Mouse (Mus musculus) forebrain, embryonic 16.5 days (tissue): ENCODE data around the gene Ddx59. TPM values are rescaled to one million over a fixed set of nuclear protein-coding genes. Genes with fewer than 3 reads are reported as not detected.

Experiments
- ATAC-seq: fragments of 200-750 bp; cut with Nextera tagmentation; 2 replicates; pipeline ENCODE4 v1.8.0; 2017; ENCODE audit warnings: mild to moderate bottlenecking, moderate library complexity
- H3K27ac ChIP-seq: fragments of 300-500 bp; sonication (generic); 2 replicates; pipeline ENCODE4 v1.5.1; 2014; ENCODE audit warnings: low read length, control low read depth
- H3K27me3 ChIP-seq: fragments of 300-500 bp; sonication (generic); replicated peaks from 2 replicates; pipeline ENCODE4 v1.6.1; 2014; ENCODE audit warnings: low read length; ENCODE audit not compliant: control insufficient read depth, insufficient read depth
- H3K36me3 ChIP-seq: fragments of 300-500 bp; sonication (generic); 2 replicates; pipeline ENCODE4 v1.6.1; 2014; ENCODE audit not compliant: control insufficient read depth, insufficient read depth
- H3K4me1 ChIP-seq: fragments of 300-500 bp; sonication (generic); replicated peaks from 2 replicates; pipeline ENCODE4 v1.6.1; 2014; ENCODE audit warnings: low read length; ENCODE audit not compliant: control insufficient read depth, insufficient read depth
- H3K4me2 ChIP-seq: fragments of 300-500 bp; sonication (generic); 2 replicates; pipeline ENCODE4 v1.6.1; 2014; ENCODE audit warnings: mild to moderate bottlenecking, low read length, control low read depth
- H3K4me3 ChIP-seq: fragments of 300-500 bp; sonication (generic); replicated peaks from 2 replicates; pipeline ENCODE4 v1.5.1; 2014; ENCODE audit warnings: mild to moderate bottlenecking, low read length, control low read depth
- H3K9ac ChIP-seq: fragments of 300-500 bp; sonication (generic); replicated peaks from 2 replicates; pipeline ENCODE4 v1.6.1; 2014; ENCODE audit warnings: low read depth, low read length, control low read depth
- H3K9me3 ChIP-seq: fragments of 300-500 bp; sonication (generic); 2 replicates; pipeline ENCODE4 v1.6.1; 2016; ENCODE audit warnings: low read length; ENCODE audit not compliant: control insufficient read depth
- WGBS: fragments of 180-500 bp; shearing (Covaris S2); extraction: QIAGEN DNeasy Blood & Tissue Kit; methylation state at CpG from one replicate; pipeline ENCODE4 v1.1.7; 2014; 5-methylcytosine and 5-hydroxymethylcytosine counted together
- polyA plus RNA-seq: library from polyadenylated mRNA; unstranded; fragments of >200 nt; fragmentation: Nextera tagmentation; extraction: Ambion mirVana; gene quantifications from 2 replicates; pipeline ENCODE4 v1.2.1, GENCODE M21; 2015

The Ddx59 gene
- 17.2 and 19.0 TPM in 2 replicates for polyA plus RNA-seq

DNA sequence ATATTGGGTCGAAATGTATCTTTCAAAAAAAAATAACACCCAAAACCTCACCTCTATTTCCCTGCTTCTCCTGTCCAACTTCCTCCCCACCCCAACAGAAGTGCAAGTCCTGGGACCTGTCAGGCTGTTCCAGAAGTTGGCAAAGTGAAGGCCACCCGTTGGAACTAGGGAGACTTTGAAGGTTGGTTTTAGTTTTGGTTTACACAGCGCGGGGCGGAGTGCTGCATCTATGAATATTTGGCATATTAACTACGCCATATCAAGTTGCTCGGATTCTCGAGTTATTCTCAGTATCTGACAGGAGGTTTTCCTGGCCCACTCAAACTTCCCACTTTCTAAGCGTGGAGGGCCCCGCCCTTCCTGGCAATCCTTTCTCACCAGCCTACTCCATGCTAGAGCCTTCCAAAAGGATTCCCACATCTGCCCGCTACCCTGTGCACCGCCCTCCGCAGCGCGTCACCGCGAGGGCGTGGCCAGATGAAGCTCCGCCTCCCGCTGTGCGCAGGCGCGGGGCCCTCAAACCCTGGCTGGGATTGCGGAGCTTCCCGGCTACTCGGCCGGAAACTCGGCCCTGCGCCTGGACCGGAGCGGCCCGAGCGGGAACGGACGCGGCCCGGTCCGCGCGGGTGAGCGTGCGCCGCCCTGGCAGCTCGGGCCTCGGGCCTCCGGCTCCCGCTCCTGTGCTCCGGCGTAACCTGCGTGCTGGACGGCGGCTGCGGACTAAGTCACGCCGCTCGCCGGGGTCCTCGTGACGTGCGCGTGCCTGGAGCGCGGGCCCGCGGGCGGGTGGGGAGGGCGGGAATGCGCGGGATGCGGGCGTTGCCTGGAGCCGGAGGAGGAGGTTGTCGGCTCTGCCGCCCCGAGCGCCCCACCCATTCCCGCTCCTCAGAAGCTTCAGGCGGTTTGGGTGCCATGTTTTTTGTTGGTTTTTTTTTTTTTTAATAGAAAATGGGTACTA, at the start of gene Ddx59:
Ddx59 (plus strand) TSS at position 474 of the 958 bp plus-strand sequence.
- no peaks in the 10 kb centered on the region for H3K9me3 ChIP-seq
- H3K4me3 ChIP-seq = peak within 1 kb of the TSS; percentile 88
- peak within 1 kb of the TSS; percentile 62 for H3K4me2 ChIP-seq
- WGBS = 3% methylated on average over 72 of the region's 78 CpGs
- H3K9ac ChIP-seq = peak within 1 kb of the TSS; percentile 89
- H3K4me1 ChIP-seq = peaks cover 6% of the 10 kb centered on the region; the same call in 1 of the 2 replicates
- ATAC-seq = peak; percentile 98
- no peaks in the 10 kb centered on the region for H3K27me3 ChIP-seq
- peak within 1 kb of the TSS; percentile 96 for H3K27ac ChIP-seq
- H3K36me3 ChIP-seq = no peaks in the 10 kb centered on the region

- no peak overlapping the region for H3K4me3 ChIP-seq
- no peak overlapping the region for H3K27ac ChIP-seq
- no peak for ATAC-seq
- H3K4me2 ChIP-seq = no peak overlapping the region
- H3K9ac ChIP-seq = no peak overlapping the region
- H3K36me3 ChIP-seq = no peaks in the 10 kb centered on the region
- no peaks in the 10 kb centered on the region for H3K9me3 ChIP-seq
- H3K27me3 ChIP-seq = no peaks in the 10 kb centered on the region
- H3K4me1 ChIP-seq = peaks cover 18% of the 10 kb centered on the region
- 81% methylated on average over 3 of the region's 3 CpGs for WGBS
Measured at GRCm38 (mm10) chr1:136365986-136366385, 49.1 kb upstream of the Ddx59 start.

DNA sequence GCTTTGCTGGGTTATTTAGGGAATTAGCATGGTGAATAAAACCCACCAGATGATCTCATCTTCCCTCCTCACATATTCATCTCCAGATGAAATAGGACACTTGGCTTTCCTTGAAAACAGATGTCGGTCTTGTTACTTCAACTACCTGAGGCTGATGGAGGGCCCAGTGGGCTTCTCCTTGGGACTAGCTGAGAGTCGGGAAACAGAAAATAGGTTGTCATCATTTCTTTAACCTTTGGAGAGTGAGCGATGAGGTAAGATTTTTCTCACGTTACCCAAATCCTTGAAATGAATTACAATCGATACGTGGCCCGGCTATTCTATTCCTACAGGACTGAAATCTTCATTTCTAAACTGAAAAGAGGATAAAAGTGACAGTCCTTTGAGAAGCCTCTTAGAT, 35.8 kb upstream of the Ddx59 start:
- ATAC-seq = no peak
- Histone ChIP-seq H3K4me2 (no peak overlapping the region), H3K4me1 (0 out of 2 replicates have a peak, but pooled peaks cover 4% of the 10 kb centered on the region), H3K27ac (no peak overlapping the region), H3K9ac (no peak overlapping the region), H3K27me3 (no peaks in the 10 kb centered on the region), H3K36me3 (no peaks in the 10 kb centered on the region), H3K9me3 (no peaks in the 10 kb centered on the region), H3K4me3 (no peak overlapping the region)
- WGBS = 88% methylated on average over 7 of the region's 7 CpGs

DNA sequence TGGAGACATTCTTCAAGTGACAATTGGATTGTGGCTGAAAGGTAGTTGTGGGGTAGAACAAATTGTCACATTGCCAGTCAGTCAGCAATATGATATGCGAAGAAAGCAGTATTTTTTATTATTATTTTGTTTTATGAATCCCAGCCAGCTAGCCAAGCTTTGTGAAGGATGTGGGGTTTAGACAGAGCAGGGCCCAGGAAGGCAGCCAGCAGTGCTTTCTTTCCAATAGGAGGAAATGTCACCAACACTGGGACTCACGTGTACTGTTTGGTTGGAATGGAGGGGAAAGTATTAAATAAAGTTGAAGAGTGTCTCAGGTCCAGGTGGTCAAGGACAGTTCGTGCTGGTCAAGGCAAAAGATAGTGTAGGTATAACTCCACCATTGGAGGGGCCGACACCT, 34.9 kb upstream of the Ddx59 start:
- no peak for ATAC-seq
- H3K9ac ChIP-seq = no peak overlapping the region
- H3K27me3 ChIP-seq = no peaks in the 10 kb centered on the region
- no peaks in the 10 kb centered on the region for H3K9me3 ChIP-seq
- H3K27ac ChIP-seq = no peak overlapping the region
- no peak overlapping the region for H3K4me2 ChIP-seq
- 0 out of 2 replicates have a peak, but pooled peaks cover 4% of the 10 kb centered on the region for H3K4me1 ChIP-seq
- 91% methylated on average over 4 of the region's 4 CpGs for WGBS
- no peaks in the 10 kb centered on the region for H3K36me3 ChIP-seq
- no peak overlapping the region for H3K4me3 ChIP-seq

GRCm38 (mm10) chr1:136380606-136381005, 34.5 kb upstream of the Ddx59 start:
- Histone ChIP-seq H3K36me3 (no peaks in the 10 kb centered on the region), H3K4me3 (no peak overlapping the region), H3K9ac (no peak overlapping the region), H3K4me2 (no peak overlapping the region), H3K4me1 (0 out of 2 replicates have a peak, but pooled peaks cover 4% of the 10 kb centered on the region), H3K9me3 (no peaks in the 10 kb centered on the region), H3K27me3 (no peaks in the 10 kb centered on the region), H3K27ac (no peak overlapping the region)
- ATAC-seq = no peak
- WGBS = 90% methylated on average over 8 of the region's 8 CpGs

GRCm38 (mm10) chr1:136381169-136381568, 33.9 kb upstream of the Ddx59 start:
- Histone ChIP-seq H3K27ac (no peak overlapping the region), H3K4me1 (0 out of 2 replicates have a peak, but pooled peaks cover 4% of the 10 kb centered on the region), H3K27me3 (no peaks in the 10 kb centered on the region), H3K9me3 (no peaks in the 10 kb centered on the region), H3K4me3 (no peak overlapping the region), H3K36me3 (no peaks in the 10 kb centered on the region), H3K4me2 (no peak overlapping the region), H3K9ac (no peak overlapping the region)
- ATAC-seq = no peak
- WGBS = 73% methylated on average over 6 of the region's 6 CpGs

DNA sequence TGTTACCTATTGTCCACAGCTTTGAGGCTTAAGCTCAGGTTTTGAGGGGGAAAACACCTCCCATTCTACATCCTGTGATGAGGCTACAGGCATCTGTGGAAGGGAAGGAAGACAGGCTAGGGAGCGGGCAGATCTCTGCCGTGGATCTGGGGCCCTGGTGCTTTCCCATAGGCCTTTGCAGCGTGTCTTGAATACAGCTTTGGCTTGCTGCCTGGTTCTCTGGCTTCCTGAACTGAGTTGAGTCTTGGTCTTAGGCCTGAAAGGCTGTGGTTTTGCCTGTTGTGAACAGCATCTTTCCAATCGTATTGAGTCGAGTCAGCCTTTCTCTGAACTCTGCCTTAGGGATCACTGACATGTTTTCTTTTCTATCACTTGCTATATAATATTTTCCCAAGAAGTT, 33.5 kb upstream of the Ddx59 start:
- 77% methylated on average over 5 of the region's 5 CpGs for WGBS
- 0 out of 2 replicates have a peak, but pooled peaks cover 4% of the 10 kb centered on the region for H3K4me1 ChIP-seq
- H3K27me3 ChIP-seq = no peaks in the 10 kb centered on the region
- no peaks in the 10 kb centered on the region for H3K36me3 ChIP-seq
- no peak for ATAC-seq
- no peaks in the 10 kb centered on the region for H3K9me3 ChIP-seq
- no peak overlapping the region for H3K4me3 ChIP-seq
- no peak overlapping the region for H3K9ac ChIP-seq
- H3K4me2 ChIP-seq = no peak overlapping the region
- H3K27ac ChIP-seq = no peak overlapping the region

GRCm38 (mm10) chr1:136386914-136387313, 28.2 kb upstream of the Ddx59 start:
- no peaks in the 10 kb centered on the region for H3K9me3 ChIP-seq
- no peak overlapping the region for H3K4me2 ChIP-seq
- no peak overlapping the region for H3K4me3 ChIP-seq
- no peaks in the 10 kb centered on the region for H3K27me3 ChIP-seq
- H3K36me3 ChIP-seq = no peaks in the 10 kb centered on the region
- no peak for ATAC-seq
- no peak overlapping the region for H3K9ac ChIP-seq
- no peak overlapping the region for H3K27ac ChIP-seq
- WGBS = 53% methylated on average over 5 of the region's 6 CpGs
- no peaks in the 10 kb centered on the region for H3K4me1 ChIP-seq

GRCm38 (mm10) chr1:136394506-136394905, 20.6 kb upstream of the Ddx59 start:
- Histone ChIP-seq H3K9me3 (no peaks in the 10 kb centered on the region), H3K4me3 (no peak overlapping the region), H3K36me3 (no peaks in the 10 kb centered on the region), H3K9ac (no peak overlapping the region), H3K4me1 (0 out of 2 replicates have a peak, but pooled peaks cover 2% of the 10 kb centered on the region), H3K27me3 (no peaks in the 10 kb centered on the region), H3K4me2 (peak overlapping the region; percentile 24), H3K27ac (no peak overlapping the region)
- WGBS = 28% methylated on average over 10 of the region's 10 CpGs
- ATAC-seq = peak; percentile 83
